Mouse (Mus musculus) activated CD4-positive, CD25-positive, alpha-beta regulatory T cell, adult 4 months (primary cell): ENCODE results near the gene Rnf32. TPM values are rescaled to one million over a fixed set of nuclear protein-coding genes. Genes with fewer than 3 reads are reported as not detected.

ENCODE experiments used
- ATAC-seq: one replicate; pipeline ENCODE4 v1.8.0; 2017
- polyA plus RNA-seq, 2 experiments: library from polyadenylated mRNA; unstranded; fragments of 100-300 nt; shearing (Covaris generic); gene quantifications; one replicate each; pipeline ENCODE4 v1.2.1; 2017

Gene Rnf32
- polyA plus RNA-seq, result under 1 TPM; 0.50 to 0.94 TPM

DNA sequence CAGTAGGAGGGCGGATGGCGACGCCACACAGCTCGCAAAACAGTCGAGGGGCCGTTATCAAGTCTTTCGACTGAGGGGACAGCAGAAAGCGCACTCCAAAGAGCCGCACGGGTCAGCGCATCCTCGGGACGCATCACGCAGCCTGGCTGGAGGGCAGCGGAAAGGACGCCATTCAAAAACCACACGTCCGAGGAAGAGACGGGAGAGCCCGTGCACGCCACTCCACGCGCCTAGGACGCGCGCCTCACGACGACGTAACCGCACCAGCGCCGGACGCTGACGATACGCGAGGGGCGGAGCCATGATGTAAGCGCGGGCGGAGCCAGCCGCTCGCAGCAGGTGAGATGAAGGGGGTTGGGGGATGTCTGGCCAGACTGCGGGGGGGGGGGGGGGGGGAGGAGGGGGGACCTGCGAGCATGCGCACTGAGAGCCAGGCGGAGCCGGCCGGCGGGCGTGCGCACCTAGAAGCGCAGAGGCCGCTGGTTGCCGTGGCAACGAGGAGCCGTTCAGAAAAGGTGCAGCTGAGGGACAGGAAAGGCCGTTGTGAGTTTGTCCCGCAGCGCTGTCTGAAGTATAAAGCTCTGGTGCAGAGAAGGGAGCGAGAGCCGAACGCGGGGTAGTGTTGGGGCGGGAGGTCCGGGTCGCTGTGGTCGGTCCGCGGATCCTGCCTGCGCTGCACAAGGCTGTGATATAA lies at the start of gene Rnf32:
TSS of gene Rnf32 (plus strand) at position 423 of the 694 bp plus-strand sequence.
- peak; percentile 85 for ATAC-seq

DNA sequence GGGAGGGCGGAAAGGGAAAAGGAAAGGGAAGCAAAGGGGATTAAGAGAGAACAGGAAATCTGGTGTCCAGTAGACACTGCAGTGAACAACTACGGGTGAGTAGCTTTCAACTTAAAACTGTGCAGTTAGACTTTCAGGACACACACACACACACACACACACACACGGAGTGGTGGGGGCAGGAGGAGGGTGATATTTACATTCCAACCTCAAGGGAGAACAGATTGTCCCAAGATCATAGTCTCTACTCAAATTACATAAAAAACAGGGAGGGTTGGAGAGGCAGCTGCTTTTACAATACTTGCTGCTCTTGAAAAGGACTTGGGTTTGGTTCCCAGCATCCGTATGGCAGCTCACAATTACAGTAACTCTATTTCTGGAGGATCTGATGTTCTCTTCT lies 45.6 kb upstream of the Rnf32 start:
- no peak for ATAC-seq

DNA sequence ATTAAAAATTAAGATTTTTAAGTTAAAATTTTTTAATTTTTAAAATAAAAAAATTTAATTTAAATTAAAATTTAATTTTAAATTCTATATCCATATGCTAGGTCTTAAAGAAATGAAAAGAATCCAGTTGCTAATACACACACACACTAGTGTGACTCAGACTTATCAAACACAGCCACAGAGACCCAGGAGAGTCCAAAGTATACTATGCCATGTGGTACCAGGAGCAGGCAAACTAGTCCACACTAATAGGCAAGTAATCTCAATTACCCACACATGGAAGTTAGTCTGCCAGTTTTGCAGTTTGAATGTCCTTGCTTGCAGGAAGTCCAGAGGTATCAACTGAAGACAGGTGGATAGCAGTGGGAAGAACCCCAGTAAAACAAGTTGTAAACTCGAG lies 35.9 kb upstream of the Rnf32 start:
- no peak for ATAC-seq

DNA sequence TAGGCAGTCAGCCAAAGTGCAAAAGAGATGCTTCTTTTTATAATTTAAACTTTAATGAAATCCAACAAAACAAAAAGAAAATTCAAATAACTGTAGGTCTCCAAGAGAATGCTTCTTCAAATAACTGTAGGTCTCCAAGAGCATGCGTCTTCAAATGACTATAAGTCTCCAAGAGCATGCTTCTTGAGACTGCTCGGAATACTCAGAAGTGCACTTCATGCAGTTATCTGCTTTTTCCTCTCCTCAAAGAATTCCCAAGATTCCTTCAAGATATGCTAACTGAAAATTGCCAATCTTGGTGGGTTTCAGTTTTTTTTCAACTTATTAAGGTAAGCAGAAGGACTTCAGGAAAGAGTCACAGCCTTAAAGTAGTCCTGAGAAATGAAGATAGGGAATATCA lies 28.8 kb upstream of the Rnf32 start:
- ATAC-seq, result no peak

DNA sequence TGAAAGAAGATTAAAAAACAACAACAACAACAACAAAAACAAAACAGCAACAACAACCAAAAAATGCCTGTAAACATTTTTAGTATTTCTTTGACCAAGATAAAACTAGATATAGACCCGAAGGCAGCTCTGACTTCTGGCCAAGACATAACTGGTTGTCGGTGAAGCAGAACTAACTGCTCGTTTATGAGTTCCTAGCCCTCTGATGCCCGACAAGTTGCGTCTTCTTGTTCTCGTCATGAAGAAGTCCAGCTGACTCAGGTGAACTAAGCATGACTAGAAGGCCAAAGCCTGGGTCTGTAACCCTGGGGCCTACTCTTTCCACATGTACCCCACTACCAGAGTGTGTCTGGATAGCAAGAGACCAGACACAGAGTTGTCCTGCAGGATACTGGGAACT lies 25.6 kb upstream of the Rnf32 start:
- no peak for ATAC-seq

DNA sequence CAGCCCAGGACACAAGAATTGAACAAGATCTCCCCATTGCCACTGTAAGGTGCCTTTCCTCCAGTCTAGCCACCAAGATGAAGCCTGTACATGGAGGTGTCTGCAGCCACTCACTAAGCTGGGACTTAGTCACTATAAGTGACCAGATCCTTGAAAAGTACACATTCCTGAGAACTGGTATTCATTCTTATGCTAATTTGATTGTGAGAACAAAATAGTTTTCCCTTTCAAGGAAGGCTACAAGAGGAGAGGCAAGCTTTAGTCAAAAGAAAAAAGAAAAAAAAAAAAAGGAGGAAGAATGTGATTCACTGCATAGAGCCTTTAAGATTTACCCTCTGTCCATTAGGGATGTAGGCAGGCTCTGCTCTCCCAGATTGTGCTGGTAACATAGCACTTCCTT lies 24.6 kb upstream of the Rnf32 start:
- ATAC-seq, result no peak

DNA sequence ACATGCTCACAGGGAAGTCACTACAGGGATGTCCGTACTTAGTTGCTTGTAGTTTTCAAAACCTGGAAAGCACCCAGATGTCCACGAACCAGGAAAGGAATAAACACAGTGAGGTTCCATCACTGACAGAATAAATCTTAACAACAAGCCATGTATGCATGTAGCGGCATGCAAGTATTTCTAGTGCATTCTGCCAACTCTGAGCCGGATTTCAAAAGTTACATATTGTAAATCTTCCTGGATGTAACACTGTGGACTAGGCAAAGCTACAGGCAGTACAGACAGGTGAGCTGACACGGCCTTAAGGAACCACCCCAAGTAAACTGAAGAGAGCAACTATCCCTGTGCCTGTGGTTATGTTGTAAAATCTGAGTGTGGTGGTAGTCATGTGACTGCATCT lies 9.0 kb upstream of the Rnf32 start:
- ATAC-seq, result no peak

DNA sequence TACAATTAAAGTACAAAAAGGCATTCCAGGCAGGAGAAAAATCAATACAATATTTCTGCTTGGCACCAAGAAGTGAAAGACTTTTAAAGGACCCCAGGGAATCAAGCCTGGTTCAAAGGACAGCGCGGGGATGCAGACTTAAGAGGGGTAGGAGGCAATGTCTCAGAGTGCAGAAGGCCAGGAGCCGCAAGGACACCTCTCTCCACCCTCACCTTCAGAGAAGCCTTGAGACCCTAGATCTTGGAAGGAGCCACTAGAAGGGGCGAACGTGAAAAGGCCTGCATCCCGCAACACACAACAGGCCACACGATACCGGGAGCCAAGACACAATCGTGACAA lies 592 bp upstream of the Rnf32 start:
- no peak for ATAC-seq

DNA sequence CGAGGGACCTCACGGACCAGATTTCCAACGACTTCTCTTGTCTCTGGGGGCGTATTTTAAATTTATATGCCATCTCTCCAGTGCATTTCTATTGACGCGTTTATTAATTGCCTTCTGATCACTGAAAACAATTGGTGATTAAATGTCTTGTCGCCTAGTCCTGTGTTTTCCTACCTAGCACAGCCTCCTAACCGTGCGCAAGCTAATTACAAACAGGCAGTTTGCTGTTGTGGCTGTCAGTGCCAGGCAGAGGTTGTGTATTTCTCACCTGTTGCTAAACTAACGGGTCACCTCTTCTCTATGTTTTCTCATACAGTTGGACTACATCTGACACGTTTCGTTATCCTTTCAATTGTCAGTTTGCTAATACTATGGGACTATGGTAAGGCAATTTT lies 469 bp downstream of the Rnf32 start:
- ATAC-seq, result no peak

DNA sequence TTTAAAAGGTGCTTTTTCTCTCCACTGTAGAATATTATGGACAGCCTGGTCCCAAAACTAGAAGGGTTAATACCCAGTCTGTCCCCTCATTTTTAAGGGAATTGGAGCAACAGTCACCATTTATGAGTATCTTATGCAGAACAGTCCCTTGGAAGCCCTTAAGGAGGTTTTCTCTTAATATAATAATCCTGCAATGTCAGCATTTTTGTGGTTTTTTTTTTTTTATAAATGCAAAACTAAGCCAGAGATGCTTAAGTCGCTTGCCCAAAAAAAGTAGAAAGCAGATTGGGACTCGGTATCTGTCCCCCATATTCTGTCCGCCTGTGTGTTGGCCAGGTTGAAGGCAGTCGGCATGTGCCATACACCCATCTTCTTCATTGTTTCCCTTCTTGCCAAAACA lies 1.4 kb downstream of the Rnf32 start:
- ATAC-seq, result no peak

DNA sequence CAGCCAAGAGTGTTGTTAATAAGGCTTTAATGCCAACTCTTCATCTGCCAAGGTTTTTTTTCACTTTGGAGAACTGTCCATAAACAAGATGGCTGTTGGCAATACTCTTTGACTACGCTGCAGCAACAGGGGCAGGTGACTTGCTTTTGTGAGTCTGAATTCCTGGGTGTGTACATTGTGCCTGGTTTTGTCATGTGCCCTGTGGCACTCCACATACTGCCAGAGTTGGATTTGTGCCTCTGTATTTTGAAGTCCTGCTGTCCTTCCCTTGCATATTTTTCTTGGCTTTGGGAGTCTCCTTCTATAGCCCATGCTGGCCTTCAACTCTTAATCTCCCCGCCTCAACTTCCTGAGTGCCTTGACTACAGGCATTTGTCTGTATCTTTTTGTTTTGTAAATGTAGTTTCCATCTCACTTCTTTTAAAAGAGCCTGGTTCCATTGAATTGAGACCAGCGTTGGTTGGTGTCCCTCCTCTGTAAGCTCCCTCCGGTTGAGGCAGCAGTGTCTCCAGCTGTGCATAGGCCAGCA lies 3.2 kb downstream of the Rnf32 start:
- no peak for ATAC-seq

DNA sequence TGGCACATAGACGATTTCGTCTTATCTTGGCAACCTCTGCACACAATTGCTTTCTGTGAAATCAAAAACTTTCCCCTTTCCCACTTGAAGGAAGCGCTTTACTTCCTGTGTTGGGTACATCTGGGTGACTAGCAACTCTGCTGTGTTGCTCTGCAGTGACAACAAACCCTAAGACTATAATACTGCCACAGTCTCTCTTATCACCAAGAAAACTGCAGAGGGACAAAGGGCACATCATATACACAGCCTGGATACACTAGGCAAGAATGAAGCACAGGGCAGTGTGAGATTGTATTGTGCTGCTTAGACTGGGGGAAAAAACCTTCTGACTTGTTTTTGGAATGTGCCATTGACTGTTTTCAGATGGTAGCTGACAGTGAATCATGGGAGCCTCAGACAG lies 4.1 kb downstream of the Rnf32 start:
- ATAC-seq, result no peak

DNA sequence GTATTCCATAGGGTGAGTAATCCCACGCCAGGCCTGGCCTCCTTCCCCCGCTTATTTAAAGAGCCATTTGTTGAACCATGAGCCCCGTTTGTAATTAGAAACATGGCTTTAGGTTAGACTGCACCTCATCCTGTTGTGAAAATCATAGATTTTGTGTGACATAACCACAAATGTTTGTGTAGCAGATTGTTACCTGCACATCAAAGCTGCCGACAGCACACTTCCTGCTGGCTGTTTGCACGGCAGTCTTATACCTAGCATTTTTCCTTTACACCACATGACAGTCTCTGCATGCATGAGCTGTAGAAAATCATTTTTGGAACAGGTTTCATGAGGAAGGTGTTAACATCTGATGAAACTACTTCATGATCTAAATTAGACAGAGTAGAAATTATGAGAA lies 9.9 kb downstream of the Rnf32 start:
- ATAC-seq, result peak; percentile 32

DNA sequence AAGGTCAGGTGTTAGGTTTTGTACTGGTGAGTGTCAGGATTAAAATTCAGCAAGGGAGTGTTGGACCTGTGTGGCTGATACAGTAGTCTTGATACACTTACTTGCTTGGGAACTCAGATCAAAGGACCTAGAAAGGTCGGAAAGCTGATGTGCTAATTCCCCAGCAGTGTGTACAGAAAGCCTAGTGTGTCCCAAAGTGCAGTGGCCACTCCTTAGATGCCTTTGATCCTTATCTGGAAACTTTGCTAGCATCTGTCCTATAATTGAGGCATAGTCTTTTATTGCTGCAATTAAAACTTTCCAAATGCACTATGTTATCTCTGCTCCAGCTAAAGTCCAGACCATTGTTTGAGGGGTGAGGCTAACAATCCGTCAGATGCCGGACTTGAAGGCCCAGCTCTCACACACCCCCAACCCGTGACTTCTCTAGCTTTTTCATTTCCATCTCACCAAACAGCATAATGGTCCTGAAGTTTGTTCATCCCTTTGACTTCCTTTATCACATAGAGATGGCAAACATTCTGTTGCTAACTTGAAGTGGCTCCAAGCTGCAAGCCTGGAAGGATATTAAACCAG lies 16.3 kb downstream of the Rnf32 start:
- ATAC-seq, result no peak

DNA sequence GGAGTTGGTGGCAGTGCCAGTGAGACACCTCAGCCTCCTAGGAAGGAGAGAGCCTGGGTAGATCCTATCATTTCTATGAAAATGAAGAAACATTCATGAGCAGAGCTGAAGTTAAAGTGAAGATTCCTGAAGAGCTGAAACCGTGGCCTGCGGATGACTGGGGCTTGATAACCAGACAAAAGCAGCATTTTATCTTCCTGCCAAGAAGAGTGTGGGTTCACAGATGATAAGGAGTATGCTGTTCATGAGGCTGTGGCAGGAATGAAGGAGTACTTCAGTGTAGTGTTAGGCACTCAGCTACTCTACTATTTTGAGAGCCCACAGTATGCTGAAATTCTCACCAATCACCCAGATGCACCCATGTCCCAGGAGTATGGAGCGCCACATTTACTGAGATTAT lies 22.2 kb downstream of the Rnf32 start:
- no peak for ATAC-seq

DNA sequence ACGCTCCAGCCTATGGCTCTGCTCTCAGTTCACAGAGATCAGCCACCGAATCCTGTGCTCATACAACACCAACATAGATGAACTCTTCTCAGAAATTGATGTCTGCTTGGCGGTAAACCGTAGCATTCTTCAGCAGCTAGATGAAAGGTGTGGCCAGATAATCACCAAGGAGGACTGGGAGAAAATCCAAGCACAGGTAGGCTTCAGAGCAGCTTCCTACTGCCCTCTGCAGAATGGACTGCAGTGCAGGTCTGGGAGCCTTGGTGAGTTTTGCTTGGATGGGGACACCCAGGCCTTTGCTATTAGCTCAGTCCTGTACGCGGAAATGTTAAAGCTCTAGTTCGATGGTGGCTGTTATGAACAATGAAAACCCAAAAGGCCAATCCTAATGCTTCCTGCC lies 28.3 kb downstream of the Rnf32 start:
- no peak for ATAC-seq

DNA sequence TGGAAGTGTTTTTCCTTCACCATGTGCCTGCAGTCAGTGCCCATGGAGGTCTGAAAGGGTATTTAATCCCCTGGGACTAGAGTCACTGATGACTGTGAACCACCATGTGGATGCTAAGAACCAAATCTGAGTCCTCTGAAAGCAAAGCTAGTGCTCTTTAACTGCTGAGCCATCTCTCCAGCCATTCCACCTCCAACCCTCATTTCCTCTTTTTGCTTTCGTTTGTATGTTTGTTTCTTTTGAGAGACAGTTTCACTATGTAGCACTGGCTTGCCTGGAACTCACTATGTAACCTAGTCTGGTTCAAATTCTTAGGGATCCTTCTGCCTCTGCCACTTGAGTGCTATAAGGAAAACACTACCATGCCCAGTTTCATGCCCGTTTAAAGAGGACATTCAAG lies 34.7 kb downstream of the Rnf32 start:
- ATAC-seq, result no peak

DNA sequence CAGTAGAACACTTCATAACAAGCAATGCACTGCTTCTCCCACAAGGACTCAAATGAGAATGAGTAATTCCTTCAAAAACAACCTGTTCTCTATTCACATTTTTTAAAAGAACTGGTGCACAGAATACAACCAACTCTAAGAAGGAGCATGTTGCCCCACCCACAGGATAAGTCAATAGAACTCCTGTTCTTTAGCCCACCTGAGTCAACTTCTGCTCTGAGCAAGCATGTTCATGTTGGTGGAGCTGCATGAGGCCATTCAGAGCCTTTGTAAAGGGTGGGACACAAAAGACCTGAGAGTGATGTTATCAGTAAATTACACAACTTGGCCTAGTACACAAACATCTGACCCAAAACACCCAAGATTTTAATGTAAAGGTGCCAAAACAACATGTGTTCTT lies 42.6 kb downstream of the Rnf32 start:
- no peak for ATAC-seq

DNA sequence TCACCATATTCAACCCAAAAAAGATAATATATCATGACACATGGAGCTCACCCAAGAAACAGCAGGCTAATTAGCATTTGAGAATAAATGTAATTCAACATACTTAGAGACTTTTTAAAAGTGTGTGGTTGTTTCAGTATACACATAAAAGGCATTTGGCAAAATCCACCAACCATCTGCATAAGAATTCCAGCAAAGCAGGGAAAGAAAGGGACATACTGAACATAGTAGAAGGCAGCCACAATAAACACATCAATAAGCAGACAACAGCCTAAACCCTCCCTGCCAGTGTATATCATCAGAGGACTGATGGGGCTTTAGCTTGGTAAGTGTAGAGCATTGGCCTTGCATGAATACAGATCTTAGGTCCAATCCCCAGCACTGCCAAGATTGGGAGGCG lies 49.0 kb downstream of the Rnf32 start:
- ATAC-seq, result no peak

DNA sequence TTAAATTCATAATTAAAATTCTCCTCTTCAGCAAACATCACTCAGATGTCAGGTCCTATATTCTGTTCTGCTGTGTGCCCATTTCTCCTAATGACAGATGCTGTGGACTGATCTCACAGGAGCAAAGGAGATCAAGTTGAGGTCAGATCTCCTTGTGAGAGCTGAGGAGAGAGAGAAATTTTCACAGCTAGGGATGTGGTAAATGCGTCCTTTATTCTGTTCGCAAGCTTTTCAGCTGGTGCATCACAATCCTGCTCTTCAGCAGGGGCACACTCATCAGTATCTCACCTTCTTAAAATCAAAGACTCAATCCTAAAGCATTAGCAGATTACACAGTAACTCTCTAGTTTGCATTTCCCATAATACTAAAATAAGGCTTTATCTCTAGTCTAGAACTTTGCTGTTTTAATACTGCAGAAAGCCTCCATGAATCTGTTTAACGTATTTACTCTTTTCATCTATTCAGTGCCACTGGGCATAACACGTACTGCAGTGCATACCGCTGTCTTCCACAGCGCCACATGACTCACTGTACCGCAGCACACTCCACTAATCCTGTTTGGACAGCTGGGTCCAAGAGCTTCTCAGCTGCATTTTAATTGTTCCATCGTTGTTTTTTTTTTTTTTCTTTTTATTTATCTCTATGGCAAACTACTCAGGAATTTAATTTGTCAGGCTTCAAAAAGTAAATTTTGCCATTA lies 55.2 kb downstream of the Rnf32 start:
- no peak for ATAC-seq

DNA sequence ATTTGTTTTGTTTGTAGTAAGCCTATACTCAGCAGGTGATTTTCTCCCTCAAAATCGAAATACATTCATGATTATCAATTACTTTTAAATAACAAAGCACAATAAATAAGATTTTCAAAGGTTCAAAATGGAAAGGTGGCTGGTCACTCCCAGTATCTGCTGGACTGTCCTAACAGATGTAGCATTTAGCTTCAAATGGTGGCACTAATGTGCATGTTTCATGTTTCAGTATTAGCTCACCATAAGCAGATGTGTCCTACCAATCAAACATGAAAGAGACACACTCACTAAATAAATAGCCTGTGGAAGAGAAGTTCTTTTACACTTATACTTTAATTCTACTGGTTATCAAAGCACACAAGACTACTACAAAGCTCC lies 55.7 kb downstream of the Rnf32 start:
- no peak for ATAC-seq

DNA sequence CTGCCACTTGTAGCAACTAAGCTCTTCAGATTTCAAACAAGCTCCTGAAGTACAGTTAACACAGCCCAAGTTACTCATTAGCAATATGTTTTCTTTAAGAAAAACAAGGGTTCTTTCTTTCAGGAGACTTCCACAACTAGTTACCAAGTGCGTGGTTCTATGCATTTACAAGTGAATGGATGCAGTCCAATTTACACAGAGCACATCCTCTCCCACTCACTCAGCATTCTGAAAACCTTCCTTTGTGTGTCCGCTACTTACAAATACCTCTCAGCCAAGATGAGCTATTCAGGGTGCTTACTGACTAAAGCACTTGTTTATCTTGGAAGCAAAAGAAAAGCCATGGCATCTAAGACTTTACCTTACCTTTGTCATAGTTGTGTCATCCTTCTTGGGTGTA lies 58.1 kb downstream of the Rnf32 start:
- no peak for ATAC-seq

DNA sequence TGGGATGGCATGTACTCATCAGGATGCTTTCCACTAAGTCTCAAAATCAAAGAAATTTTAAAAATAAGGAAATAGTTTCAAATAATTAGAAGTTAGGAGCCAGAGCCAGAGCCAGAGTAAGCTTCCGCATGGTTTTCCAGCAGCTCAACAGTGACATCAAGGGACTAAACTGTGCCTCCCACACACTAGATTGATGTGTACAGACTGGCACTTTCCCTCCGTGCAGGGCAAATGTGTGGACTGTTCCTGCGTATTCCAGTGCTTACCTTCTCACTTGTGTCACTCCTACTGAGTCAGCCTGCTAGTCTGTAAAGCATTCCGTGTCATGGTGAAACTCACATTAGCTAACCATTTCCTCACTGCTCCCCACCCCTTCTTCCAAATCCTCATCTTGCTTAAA lies 75.1 kb downstream of the Rnf32 start:
- ATAC-seq, result no peak

DNA sequence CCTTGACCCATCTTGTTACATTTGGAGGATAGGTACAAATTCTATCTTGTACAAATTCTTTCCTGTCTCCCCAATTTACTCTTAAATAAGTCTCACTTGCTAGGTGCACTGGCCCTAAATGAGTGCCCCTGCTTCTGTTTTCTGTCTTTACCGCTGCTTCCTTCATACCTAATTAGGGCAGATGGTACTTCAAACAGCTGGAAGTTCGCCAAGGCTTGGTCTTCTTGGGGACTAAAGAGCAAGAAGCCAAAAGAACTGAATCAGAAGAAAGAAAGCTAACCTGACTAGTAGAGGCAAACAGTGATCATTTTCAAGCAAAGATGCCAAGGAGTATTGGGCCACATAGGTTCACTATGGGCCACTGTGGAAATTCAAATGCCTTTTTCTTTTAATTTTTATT lies 77.6 kb downstream of the Rnf32 start:
- ATAC-seq, result no peak
